Mouse (Mus musculus): ENCODE measurements around the gene Nomo1. TPM values are rescaled to one million over a fixed set of nuclear protein-coding genes. Genes with fewer than 3 reads are reported as not detected.

Nomo1 gene
- polyA plus RNA-seq, 1 experiment, result 53.1 TPM

DNA sequence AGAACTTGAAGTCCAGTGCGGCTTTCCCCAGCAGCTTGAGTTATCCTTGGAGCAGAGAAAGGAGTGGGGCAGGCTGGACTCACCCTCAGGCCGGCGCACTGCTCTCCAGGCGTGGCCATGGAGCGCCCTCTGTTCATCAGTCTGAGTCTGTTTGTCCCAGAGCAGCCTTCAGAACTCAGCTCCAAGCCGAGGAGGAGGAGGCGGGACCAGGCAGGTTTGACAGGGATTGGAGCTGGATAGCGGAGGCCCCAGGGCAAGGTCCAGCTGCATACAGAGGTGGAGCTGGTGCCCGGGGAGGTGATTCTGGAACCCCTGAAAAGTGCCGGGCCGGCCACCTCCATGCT, 3.4 kb upstream of the Nomo1 start, which contains the start of gene Abcc6:
Gene Abcc6 (minus strand): TSS at position 158 of the 344 bp plus-strand sequence.
- TF ChIP-seq CTCF (IDR thresholded peaks at IDR 0.05; ENCODE audit: extremely low read depth, insufficient read length, insufficient replicate concordance, low read depth, low read length), result no peak
- TF ChIP-seq POLR2A (IDR thresholded peaks at IDR 0.05; ENCODE audit: low read depth, low read length), result peak; percentile 86
- peak within 1 kb of the TSS; percentile 17; the same call in 1 of the 2 replicates for H3K4me3 ChIP-seq (ENCODE audit: low read depth, low read length)
- no peaks in the 10 kb centered on the region for H3K27me3 ChIP-seq (ENCODE audit: control insufficient read depth, insufficient read depth, low read length)
- peak within 1 kb of the TSS; percentile 72 for H3K27ac ChIP-seq (ENCODE audit: insufficient read depth, low read depth, low read length)
- WGBS, result 8% methylated on average over 11 of the region's 11 CpGs
- peaks cover 14% of the 10 kb centered on the region for H3K4me1 ChIP-seq (ENCODE audit: control insufficient read depth, insufficient read depth, insufficient read length, low read length)
- H3K36me3 ChIP-seq (ENCODE audit: control insufficient read depth, insufficient read depth, low read length), result no peaks in the 10 kb centered on the region

DNA sequence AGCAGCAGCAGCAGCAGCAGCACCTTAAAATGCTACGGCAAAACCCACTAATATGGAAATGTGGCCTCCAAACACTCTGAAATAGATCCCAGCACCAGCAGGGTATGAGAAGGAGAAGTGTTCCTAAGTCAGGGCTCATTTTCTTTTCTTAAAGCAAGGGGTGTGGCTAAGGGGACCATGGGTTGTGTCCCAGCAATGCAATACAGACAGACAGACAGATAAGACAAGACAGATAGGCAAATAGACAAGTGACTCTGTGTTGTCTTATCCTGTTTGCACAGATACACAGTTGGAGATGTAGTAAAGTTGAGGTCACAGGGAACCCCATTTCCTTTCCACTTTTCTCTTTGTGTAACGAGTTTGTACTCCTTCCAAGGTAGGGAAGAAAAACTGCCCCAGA, 2.4 kb upstream of the Nomo1 start:
- H3K27me3 ChIP-seq (ENCODE audit: control insufficient read depth, insufficient read depth, low read length), result no peaks in the 10 kb centered on the region
- TF ChIP-seq CTCF (IDR thresholded peaks at IDR 0.05; ENCODE audit: extremely low read depth, insufficient read length, insufficient replicate concordance, low read depth, low read length) (no peak), POLR2A (IDR thresholded peaks at IDR 0.05; ENCODE audit: low read depth, low read length) (no peak)
- peaks cover 14% of the 10 kb centered on the region for H3K4me1 ChIP-seq (ENCODE audit: control insufficient read depth, insufficient read depth, insufficient read length, low read length)
- 11% methylated on average over 2 of the region's 2 CpGs for WGBS
- H3K27ac ChIP-seq (ENCODE audit: insufficient read depth, low read depth, low read length), result peak overlapping the region; percentile 72
- H3K4me3 ChIP-seq (ENCODE audit: low read depth, low read length), result no peak overlapping the region
- no peaks in the 10 kb centered on the region for H3K36me3 ChIP-seq (ENCODE audit: control insufficient read depth, insufficient read depth, low read length)

DNA sequence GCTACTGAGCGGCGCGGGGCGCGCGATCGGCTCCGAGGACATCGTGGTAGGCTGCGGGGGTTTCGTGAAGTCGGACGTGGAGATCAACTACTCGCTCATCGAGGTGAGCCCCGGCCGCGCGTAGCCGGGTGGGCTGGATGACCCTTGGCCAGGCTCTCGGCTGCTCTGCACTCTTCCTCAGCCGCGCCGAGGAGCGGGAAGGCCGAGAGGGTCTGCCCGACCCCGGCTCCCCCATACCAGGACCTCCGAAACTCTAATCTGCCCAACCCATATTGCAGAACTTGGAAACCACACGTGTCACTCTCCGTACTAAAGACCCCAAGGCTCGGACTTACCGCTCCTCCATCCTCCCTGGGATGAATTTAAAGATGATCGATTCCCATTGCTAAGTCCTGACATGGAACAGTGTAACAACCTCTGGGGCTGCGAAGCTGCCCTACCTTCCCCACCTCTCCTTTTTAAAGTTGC, 406 bp downstream of the Nomo1 start:
- Histone ChIP-seq H3K27ac (ENCODE audit: insufficient read depth, low read depth, low read length) (peak overlapping the region; percentile 48), H3K4me1 (ENCODE audit: control insufficient read depth, insufficient read depth, insufficient read length, low read length) (peaks cover 25% of the 10 kb centered on the region), H3K27me3 (ENCODE audit: control insufficient read depth, insufficient read depth, low read length) (no peaks in the 10 kb centered on the region), H3K36me3 (ENCODE audit: control insufficient read depth, insufficient read depth, low read length) (peaks cover 9% of the 10 kb centered on the region), H3K4me3 (ENCODE audit: low read depth, low read length) (peak overlapping the region; percentile 91)
- TF ChIP-seq CTCF (IDR thresholded peaks at IDR 0.05; ENCODE audit: extremely low read depth, insufficient read length, insufficient replicate concordance, low read depth, low read length), result no peak
- WGBS, result under 1% methylated on average over 35 of the region's 35 CpGs

DNA sequence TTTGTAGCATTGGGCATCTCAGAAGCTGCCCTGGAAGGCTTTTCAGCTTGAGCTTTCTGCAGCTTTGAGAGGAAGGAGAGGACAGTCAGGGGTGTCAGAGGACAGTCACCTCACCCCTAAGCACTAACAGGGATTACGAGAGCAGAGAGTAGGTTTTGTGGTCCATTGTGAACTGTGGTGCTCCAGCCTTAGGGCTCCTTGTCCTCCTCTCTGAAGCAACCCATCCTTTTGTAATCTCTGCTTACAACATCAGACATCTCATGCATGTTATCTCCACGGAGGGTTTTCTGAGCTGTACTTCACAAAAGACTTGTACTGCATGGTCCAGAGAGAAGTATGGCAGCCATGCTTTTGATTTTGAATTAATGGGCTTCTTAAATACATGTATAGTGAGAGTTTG, 1.5 kb downstream of the Nomo1 start:
- no peaks in the 10 kb centered on the region for H3K27me3 ChIP-seq (ENCODE audit: control insufficient read depth, insufficient read depth, low read length)
- peak overlapping the region; percentile 48; the same call in 1 of the 2 replicates for H3K27ac ChIP-seq (ENCODE audit: insufficient read depth, low read depth, low read length)
- 23% methylated on average over 2 of the region's 2 CpGs for WGBS
- H3K36me3 ChIP-seq (ENCODE audit: control insufficient read depth, insufficient read depth, low read length), result peaks cover 15% of the 10 kb centered on the region
- TF ChIP-seq POLR2A (IDR thresholded peaks at IDR 0.05; ENCODE audit: low read depth, low read length) (no peak), CTCF (IDR thresholded peaks at IDR 0.05; ENCODE audit: extremely low read depth, insufficient read length, insufficient replicate concordance, low read depth, low read length) (no peak)
- H3K4me3 ChIP-seq (ENCODE audit: low read depth, low read length), result peak overlapping the region; percentile 91
- peaks cover 21% of the 10 kb centered on the region for H3K4me1 ChIP-seq (ENCODE audit: control insufficient read depth, insufficient read depth, insufficient read length, low read length)

DNA sequence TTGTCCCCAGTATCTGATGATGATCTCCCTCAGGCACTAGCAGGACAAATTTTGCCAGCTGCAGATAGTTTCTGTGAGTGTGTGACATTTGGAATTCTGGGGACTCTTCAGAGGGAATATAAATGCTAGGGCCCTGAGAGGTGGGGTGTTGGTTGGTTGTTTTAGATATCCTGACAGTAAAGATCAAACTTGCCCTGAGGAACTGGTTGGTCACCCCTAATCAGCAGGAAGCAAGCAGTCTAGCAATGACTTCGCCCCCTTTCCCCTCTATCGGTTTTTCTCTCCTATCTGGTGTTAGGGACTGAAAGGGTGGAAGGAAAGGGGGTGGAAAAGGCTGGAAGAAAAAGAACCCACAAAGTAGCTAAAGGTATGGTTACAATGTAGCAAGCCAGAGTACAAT, 2.0 kb downstream of the Nomo1 start:
- H3K36me3 ChIP-seq (ENCODE audit: control insufficient read depth, insufficient read depth, low read length), result peaks cover 17% of the 10 kb centered on the region
- TF ChIP-seq CTCF (IDR thresholded peaks at IDR 0.05; ENCODE audit: extremely low read depth, insufficient read length, insufficient replicate concordance, low read depth, low read length), result no peak
- no peak for TF ChIP-seq POLR2A (IDR thresholded peaks at IDR 0.05; ENCODE audit: low read depth, low read length)
- 23% methylated on average over 2 of the region's 2 CpGs for WGBS
- H3K27me3 ChIP-seq (ENCODE audit: control insufficient read depth, insufficient read depth, low read length), result no peaks in the 10 kb centered on the region
- H3K4me1 ChIP-seq (ENCODE audit: control insufficient read depth, insufficient read depth, insufficient read length, low read length), result peaks cover 24% of the 10 kb centered on the region
- peak overlapping the region; percentile 99; the same call in 1 of the 2 replicates for H3K27ac ChIP-seq (ENCODE audit: insufficient read depth, low read depth, low read length)
- H3K4me3 ChIP-seq (ENCODE audit: low read depth, low read length), result no peak overlapping the region

DNA sequence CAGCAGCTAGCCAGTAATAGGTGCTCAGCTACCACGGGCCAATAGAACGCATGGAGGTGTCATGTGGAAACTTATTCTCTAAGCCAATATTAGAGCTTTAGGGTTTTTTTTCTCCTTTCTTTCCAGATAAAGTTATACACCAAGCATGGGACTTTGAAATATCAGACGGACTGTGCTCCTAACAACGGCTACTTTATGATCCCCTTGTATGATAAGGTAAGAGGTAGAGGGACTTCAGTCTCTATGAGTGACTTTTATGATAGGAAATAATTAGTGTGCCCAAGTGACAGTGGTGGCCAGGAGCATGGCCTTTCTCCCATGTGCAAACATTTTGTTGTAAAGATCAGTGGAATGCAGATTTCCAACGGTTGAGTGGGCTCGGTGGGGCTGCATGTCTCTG, 3.9 kb downstream of the Nomo1 start:
- no peaks in the 10 kb centered on the region for H3K27me3 ChIP-seq (ENCODE audit: control insufficient read depth, insufficient read depth, low read length)
- TF ChIP-seq CTCF (IDR thresholded peaks at IDR 0.05; ENCODE audit: extremely low read depth, insufficient read length, insufficient replicate concordance, low read depth, low read length), result no peak
- TF ChIP-seq POLR2A (IDR thresholded peaks at IDR 0.05; ENCODE audit: low read depth, low read length), result no peak
- peak overlapping the region; percentile 99 for H3K27ac ChIP-seq (ENCODE audit: insufficient read depth, low read depth, low read length)
- H3K36me3 ChIP-seq (ENCODE audit: control insufficient read depth, insufficient read depth, low read length), result peaks cover 34% of the 10 kb centered on the region
- peaks cover 19% of the 10 kb centered on the region for H3K4me1 ChIP-seq (ENCODE audit: control insufficient read depth, insufficient read depth, insufficient read length, low read length)
- no peak overlapping the region for H3K4me3 ChIP-seq (ENCODE audit: low read depth, low read length)
- WGBS, result 33% methylated on average over 6 of the region's 6 CpGs

DNA sequence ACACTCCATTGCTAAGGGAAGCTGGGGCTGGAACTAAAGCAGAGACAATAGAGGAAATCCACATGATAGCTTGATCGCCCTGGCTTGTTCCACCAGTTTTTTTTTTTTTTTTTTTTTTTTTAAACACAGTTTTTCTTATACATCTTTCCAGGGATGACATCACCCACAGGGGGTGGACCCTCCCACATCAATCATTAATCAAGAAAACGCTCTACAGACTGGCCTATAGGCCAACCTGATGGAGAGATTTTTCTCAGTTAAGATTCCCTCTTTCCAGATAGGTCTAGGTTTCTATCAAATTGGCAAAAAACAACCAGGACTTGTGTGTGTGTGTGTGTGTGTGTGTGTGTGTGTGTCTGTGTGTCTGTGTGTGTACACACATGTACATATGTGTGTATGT, 6.4 kb downstream of the Nomo1 start:
- TF ChIP-seq POLR2A (IDR thresholded peaks at IDR 0.05; ENCODE audit: low read depth, low read length) (no peak), CTCF (IDR thresholded peaks at IDR 0.05; ENCODE audit: extremely low read depth, insufficient read length, insufficient replicate concordance, low read depth, low read length) (no peak)
- Histone ChIP-seq H3K36me3 (ENCODE audit: control insufficient read depth, insufficient read depth, low read length) (peaks cover 52% of the 10 kb centered on the region), H3K27ac (ENCODE audit: insufficient read depth, low read depth, low read length) (peak overlapping the region; percentile 44), H3K4me1 (ENCODE audit: control insufficient read depth, insufficient read depth, insufficient read length, low read length) (peaks cover 24% of the 10 kb centered on the region), H3K27me3 (ENCODE audit: control insufficient read depth, insufficient read depth, low read length) (no peaks in the 10 kb centered on the region), H3K4me3 (ENCODE audit: low read depth, low read length) (no peak overlapping the region)
- 22% methylated on average over 2 of the region's 2 CpGs for WGBS

All from small intestine, adult 2 months (tissue).